15 mouse cellular contexts compared by ENCODE assay signal in the genomic region with DNA sequence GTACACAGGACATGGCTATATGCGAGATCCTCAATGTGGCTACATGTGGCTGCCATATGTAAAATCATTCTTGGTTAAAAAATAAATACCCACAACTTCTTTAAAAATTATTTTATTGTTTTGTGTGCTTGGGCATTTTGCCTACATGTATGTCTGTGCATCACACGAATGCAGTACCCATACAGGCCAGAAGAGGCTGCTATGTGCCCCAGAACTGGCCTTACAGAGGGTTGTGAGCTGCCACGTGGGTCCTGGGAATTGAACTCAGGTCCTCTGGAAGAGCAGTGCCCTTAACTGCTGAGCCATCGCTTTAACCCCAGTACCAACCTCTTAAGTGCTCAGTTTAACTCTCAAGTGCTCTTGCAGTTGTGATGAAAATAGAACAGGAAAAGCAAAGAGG.
DNase-seq lines count a peak whose midpoint lies in the region; ATAC-seq and TF ChIP-seq lines count a peak whose summit lies in the region.
"Had no signal": no experiment of that assay in that cellular context is flagged by ENCODE, and none has a peak within 500 bp of the region (broad histone marks: within the 10 kb centered on the region; RNA-seq: fewer than 3 reads in every experiment).

No protein-coding gene starts in this region.

- DNase-seq in layer of hippocampus, adult 2 months (ENCODE audit: low spot score in 2 of 2) = no peak
- no peak for DNase-seq in layer of hippocampus, postnatal 36 days
- DNase-seq in midbrain, postnatal 0 days (ENCODE audit: low spot score) = no peak
- DNase-seq in R1 (ENCODE audit: low read depth, low spot score) = peak; percentile 52
- DNase-seq in hindbrain, embryonic 11.5 days (ENCODE audit: low spot score) = no peak
- DNase-seq: adrenal gland, adult 2 months; cerebellum, adult 8-10 months; right cerebral cortex, postnatal 25 days had no signal

- no peak for ATAC-seq in midbrain, postnatal 0 days (ENCODE audit: low FRiP score)
- no peak for ATAC-seq in midbrain, embryonic 13.5 days
- ATAC-seq in hindbrain, embryonic 11.5 days (ENCODE audit: low FRiP score) = no peak
- ATAC-seq in hindbrain, embryonic 12.5 days (ENCODE audit: low FRiP score) = no peak
- ATAC-seq: forebrain, embryonic 15.5 days; inflammation-experienced regulatory T-cells, adult 6 months had no signal

- H3K9ac ChIP-seq in midbrain, postnatal 0 days (replicated peaks; ENCODE audit: low read length, poor library complexity, severe bottlenecking) = no peak overlapping the region
- H3K9ac ChIP-seq in midbrain, embryonic 13.5 days (replicated peaks) = no peak overlapping the region
- H3K9ac ChIP-seq in hindbrain, embryonic 11.5 days (ENCODE audit: low read depth, low read length) = no peak overlapping the region
- no peak overlapping the region for H3K9ac ChIP-seq in hindbrain, embryonic 12.5 days
- H3K9ac ChIP-seq: forebrain, embryonic 15.5 days; kidney, embryonic 15.5 days had no signal

- no peak overlapping the region for H3K4me2 ChIP-seq in midbrain, postnatal 0 days (ENCODE audit: low read depth, low read length, poor library complexity, severe bottlenecking)
- H3K4me2 ChIP-seq in midbrain, embryonic 13.5 days (replicated peaks) = no peak overlapping the region
- H3K4me2 ChIP-seq in hindbrain, embryonic 11.5 days (replicated peaks; ENCODE audit: low read depth, low read length) = no peak overlapping the region
- H3K4me2 ChIP-seq in hindbrain, embryonic 12.5 days (replicated peaks) = no peak overlapping the region
- H3K4me2 ChIP-seq: forebrain, embryonic 15.5 days; kidney, embryonic 15.5 days had no signal

- WGBS in midbrain, postnatal 0 days = 88% methylated on average over 4 of the region's 4 CpGs
- WGBS in midbrain, embryonic 13.5 days = 79% methylated on average over 4 of the region's 4 CpGs
- WGBS in hindbrain, embryonic 11.5 days = 84% methylated on average over 4 of the region's 4 CpGs
- WGBS in hindbrain, embryonic 12.5 days = 85% methylated on average over 4 of the region's 4 CpGs

- H3K27ac ChIP-seq in layer of hippocampus, adult 2 months = no peak overlapping the region
- H3K27ac ChIP-seq in midbrain, postnatal 0 days (ENCODE audit: low read depth, low read length) = no peak overlapping the region
- H3K27ac ChIP-seq in midbrain, embryonic 13.5 days = no peak overlapping the region
- H3K27ac ChIP-seq in hindbrain, embryonic 11.5 days (ENCODE audit: low read depth, low read length) = no peak overlapping the region
- H3K27ac ChIP-seq in hindbrain, embryonic 12.5 days = no peak overlapping the region
- H3K27ac ChIP-seq: forebrain, embryonic 15.5 days; kidney, embryonic 15.5 days had no signal

- peak; percentile 57 for TF ChIP-seq CTCF in layer of hippocampus, adult 2 months (conservative IDR thresholded peaks at IDR 0.05)
- 0 out of 2 replicates have a peak, but pooled peaks have one; percentile 10 for TF ChIP-seq CTCF in midbrain, postnatal 0 days (IDR thresholded peaks at IDR 0.05)

- no peak overlapping the region for H3K4me3 ChIP-seq in layer of hippocampus, adult 2 months
- no peak overlapping the region for H3K4me3 ChIP-seq in midbrain, postnatal 0 days (ENCODE audit: low read depth, low read length)
- no peak overlapping the region for H3K4me3 ChIP-seq in midbrain, embryonic 13.5 days (replicated peaks)
- no peak overlapping the region for H3K4me3 ChIP-seq in hindbrain, embryonic 11.5 days (ENCODE audit: low read depth, low read length)
- H3K4me3 ChIP-seq in hindbrain, embryonic 12.5 days = no peak overlapping the region
- H3K4me3 ChIP-seq: erythroblast, embryonic 14.5 days; forebrain, embryonic 15.5 days; kidney, embryonic 15.5 days had no signal

- H3K36me3 ChIP-seq in midbrain, postnatal 0 days (ENCODE audit: insufficient read depth, low read length) = no peaks in the 10 kb centered on the region
- H3K36me3 ChIP-seq in midbrain, embryonic 13.5 days = no peaks in the 10 kb centered on the region
- no peaks in the 10 kb centered on the region for H3K36me3 ChIP-seq in hindbrain, embryonic 11.5 days (ENCODE audit: control insufficient read depth, insufficient read depth, low read length)
- no peaks in the 10 kb centered on the region for H3K36me3 ChIP-seq in hindbrain, embryonic 12.5 days
- H3K36me3 ChIP-seq: forebrain, embryonic 15.5 days; G1E; kidney, embryonic 15.5 days had no signal

- H3K27me3 ChIP-seq in midbrain, postnatal 0 days (ENCODE audit: insufficient read depth, low read length) = no peaks in the 10 kb centered on the region
- no peaks in the 10 kb centered on the region for H3K27me3 ChIP-seq in midbrain, embryonic 13.5 days
- no peaks in the 10 kb centered on the region for H3K27me3 ChIP-seq in hindbrain, embryonic 11.5 days (ENCODE audit: control insufficient read depth, insufficient read depth, low read length)
- H3K27me3 ChIP-seq in hindbrain, embryonic 12.5 days = no peaks in the 10 kb centered on the region
- H3K27me3 ChIP-seq: forebrain, embryonic 15.5 days; kidney, embryonic 15.5 days had no signal

- H3K9me3 ChIP-seq in midbrain, postnatal 0 days (ENCODE audit: low read length) = no peaks in the 10 kb centered on the region
- H3K9me3 ChIP-seq in midbrain, embryonic 13.5 days = no peaks in the 10 kb centered on the region
- H3K9me3 ChIP-seq in hindbrain, embryonic 11.5 days (ENCODE audit: control insufficient read depth, low read length) = no peaks in the 10 kb centered on the region
- H3K9me3 ChIP-seq in hindbrain, embryonic 12.5 days (replicated peaks) = no peaks in the 10 kb centered on the region
- H3K9me3 ChIP-seq: forebrain, embryonic 15.5 days; G1E; kidney, embryonic 15.5 days had no signal

- no peaks in the 10 kb centered on the region for H3K4me1 ChIP-seq in midbrain, postnatal 0 days (ENCODE audit: insufficient read depth, low read length)
- no peaks in the 10 kb centered on the region for H3K4me1 ChIP-seq in midbrain, embryonic 13.5 days (replicated peaks)
- H3K4me1 ChIP-seq in hindbrain, embryonic 11.5 days (replicated peaks; ENCODE audit: control insufficient read depth, insufficient read depth, low read length) = no peaks in the 10 kb centered on the region
- H3K4me1 ChIP-seq in hindbrain, embryonic 12.5 days = no peaks in the 10 kb centered on the region
- H3K4me1 ChIP-seq: kidney, embryonic 15.5 days had no signal
